Mouse (Mus musculus): ENCODE data around the gene Lrrc75a.

GRCm38 (mm10) chr11:62563590-62563989, 84.7 kb downstream of the Lrrc75a start:
- TF ChIP-seq POLR2A (IDR thresholded peaks at IDR 0.05; ENCODE audit: insufficient read depth, low read depth, low read length) (no peak), CTCF (IDR thresholded peaks at IDR 0.05; ENCODE audit: insufficient read depth, low read depth, low read length) (no peak)
